Mouse (Mus musculus) limb, embryonic 11.5 days (tissue): ENCODE data around the gene Hivep2. TPM values are rescaled to one million over a fixed set of nuclear protein-coding genes. Genes with fewer than 3 reads are reported as not detected.

Experiments
- ATAC-seq: fragments of 200-750 bp; cut with Nextera tagmentation; 2 replicates; pipeline ENCODE4 v1.8.0; 2017; ENCODE audit warnings: low read depth; ENCODE audit not compliant: insufficient number of reproducible peaks, low FRiP score, low TSS enrichment
- DNase-seq: peaks from one replicate; pipeline ENCODE4 v3.0.0-alpha.2; 2015; ENCODE audit warnings: low spot score
- H3K27ac ChIP-seq: fragments of 300-500 bp; sonication (generic); replicated peaks from 2 replicates; pipeline ENCODE4 v1.5.1; 2014; ENCODE audit warnings: low read depth, mild to moderate bottlenecking, low read length
- H3K27me3 ChIP-seq: fragments of 300-500 bp; sonication (generic); 2 replicates; pipeline ENCODE4 v1.6.1; 2014; ENCODE audit warnings: mild to moderate bottlenecking, low read length, mixed read lengths; ENCODE audit not compliant: control insufficient read depth, insufficient read depth
- H3K36me3 ChIP-seq: fragments of 300-500 bp; sonication (generic); 2 replicates; pipeline ENCODE4 v1.6.1; 2014; ENCODE audit warnings: mild to moderate bottlenecking, low read length, moderate library complexity, mixed read lengths; ENCODE audit not compliant: control insufficient read depth, insufficient read depth
- H3K4me1 ChIP-seq: fragments of 300-500 bp; sonication (generic); 2 replicates; pipeline ENCODE4 v1.6.1; 2014; ENCODE audit warnings: low read length, mixed read lengths; ENCODE audit not compliant: control insufficient read depth, insufficient read depth
- H3K4me2 ChIP-seq: fragments of 300-500 bp; sonication (generic); 2 replicates; pipeline ENCODE4 v1.6.1; 2014; ENCODE audit warnings: low read depth, mild to moderate bottlenecking, moderate library complexity; ENCODE audit not compliant: severe bottlenecking
- H3K4me3 ChIP-seq: fragments of 300-500 bp; sonication (generic); 2 replicates; pipeline ENCODE4 v1.5.1; 2014; ENCODE audit warnings: low read depth, low read length
- H3K9ac ChIP-seq: fragments of 300-500 bp; sonication (generic); 2 replicates; pipeline ENCODE4 v1.6.1; 2014; ENCODE audit warnings: mild to moderate bottlenecking, low read length
- H3K9me3 ChIP-seq: fragments of 300-500 bp; sonication (generic); 2 replicates; pipeline ENCODE4 v1.6.1; 2016; ENCODE audit warnings: low read length; ENCODE audit not compliant: control insufficient read depth
- WGBS: fragments of 180-500 bp; shearing (Covaris S2); extraction: QIAGEN DNeasy Blood & Tissue Kit; methylation state at CpG from one replicate; pipeline ENCODE4 v1.1.7; 2014; 5-methylcytosine and 5-hydroxymethylcytosine counted together
- polyA plus RNA-seq: library from polyadenylated mRNA; unstranded; fragments of >200 nt; fragmentation: Nextera tagmentation; extraction: Ambion mirVana; gene quantifications from 2 replicates; pipeline ENCODE4 v1.2.1, GENCODE M21; 2014

The Hivep2 gene
- polyA plus RNA-seq, 1 experiment from 2014 or later = 1.7 TPM

GRCm38 (mm10) chr10:13976267-13976666 is 10.4 kb downstream of the Hivep2 start:
- no peaks in the 10 kb centered on the region for H3K4me1 ChIP-seq
- 37% methylated on average over 6 of the region's 6 CpGs for WGBS
- no peak overlapping the region for H3K9ac ChIP-seq

DNA sequence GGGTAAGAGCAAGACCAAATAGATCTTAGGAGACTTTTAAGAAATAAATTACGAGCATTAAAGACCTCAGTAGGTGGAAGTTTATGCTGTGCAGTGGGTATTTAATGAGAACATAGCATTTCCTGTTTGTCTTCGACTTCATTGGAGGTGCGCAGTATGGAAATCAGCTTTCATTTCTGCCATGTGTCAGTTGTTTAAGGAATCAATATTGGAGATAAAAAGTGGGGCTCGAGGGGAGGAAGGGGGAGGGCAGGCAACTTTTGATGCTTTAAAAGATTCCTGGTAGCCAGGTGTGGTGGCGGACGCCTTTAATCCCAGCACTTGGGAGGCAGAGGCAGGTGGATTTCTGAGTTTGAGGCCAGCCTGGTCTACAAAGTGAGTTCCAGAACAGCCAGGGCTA is 16.4 kb downstream of the Hivep2 start:
- H3K4me3 ChIP-seq = no peak overlapping the region
- no peaks in the 10 kb centered on the region for H3K36me3 ChIP-seq
- DNase-seq = no peak
- no peak for ATAC-seq
- H3K9me3 ChIP-seq = no peaks in the 10 kb centered on the region
- peak overlapping the region; percentile 79; the same call in 1 of the 2 replicates for H3K4me2 ChIP-seq
- no peaks in the 10 kb centered on the region for H3K27me3 ChIP-seq
- no peak overlapping the region for H3K27ac ChIP-seq
- H3K9ac ChIP-seq = no peak overlapping the region
- WGBS = 64% methylated on average over 6 of the region's 6 CpGs
- 0 out of 2 replicates have a peak, but pooled peaks cover 4% of the 10 kb centered on the region for H3K4me1 ChIP-seq

More at GRCm38 (mm10) chr10:13976267-13976666, 10.4 kb downstream of the Hivep2 start:
- Histone ChIP-seq H3K9me3 (no peaks in the 10 kb centered on the region), H3K27me3 (no peaks in the 10 kb centered on the region), H3K36me3 (no peaks in the 10 kb centered on the region), H3K4me2 (no peak overlapping the region), H3K4me3 (no peak overlapping the region), H3K27ac (no peak overlapping the region)
- no peak for ATAC-seq
- DNase-seq = no peak

DNA sequence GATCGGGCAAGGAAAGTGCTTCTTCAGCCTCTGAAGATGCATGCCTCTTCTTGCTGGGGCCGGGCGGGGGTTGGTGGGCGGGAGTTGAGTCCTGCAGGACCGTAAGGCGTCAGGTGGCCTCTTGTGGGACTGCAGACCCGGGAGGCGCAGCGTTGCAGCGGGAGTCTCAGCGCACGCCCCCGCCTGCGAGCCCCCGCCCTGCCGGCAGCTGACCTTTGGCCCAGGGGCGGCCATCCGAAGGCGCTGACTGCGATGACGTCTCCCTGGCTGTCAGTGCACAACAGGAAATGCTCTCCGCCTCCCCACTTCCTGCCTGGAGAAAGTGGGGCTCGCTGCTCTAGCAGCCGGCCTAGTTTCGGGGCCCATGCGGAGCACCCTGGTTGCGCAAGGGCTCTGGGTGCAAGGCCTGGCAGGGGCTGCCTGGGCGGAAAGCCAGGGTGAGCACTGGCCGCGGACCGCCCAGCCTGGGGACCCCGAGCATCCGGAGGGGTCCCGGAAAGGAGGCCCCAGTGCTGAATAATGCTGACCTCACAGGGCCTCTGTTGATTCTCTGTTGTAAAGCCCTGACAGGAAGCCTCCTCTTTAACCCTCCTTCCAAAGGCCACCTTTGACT is 17.0 kb downstream of the Hivep2 start:
- DNase-seq (peak; percentile 66), ATAC-seq (peak; percentile 74)
- 2% methylated on average over 33 of the region's 34 CpGs for WGBS
- Histone ChIP-seq H3K9me3 (no peaks in the 10 kb centered on the region), H3K4me1 (0 out of 2 replicates have a peak, but pooled peaks cover 4% of the 10 kb centered on the region), H3K36me3 (no peaks in the 10 kb centered on the region), H3K4me3 (peak overlapping the region; percentile 42), H3K9ac (peak overlapping the region; percentile 70), H3K4me2 (peak overlapping the region; percentile 79), H3K27ac (peak overlapping the region; percentile 36; the same call in 1 of the 2 replicates), H3K27me3 (no peaks in the 10 kb centered on the region)

DNA sequence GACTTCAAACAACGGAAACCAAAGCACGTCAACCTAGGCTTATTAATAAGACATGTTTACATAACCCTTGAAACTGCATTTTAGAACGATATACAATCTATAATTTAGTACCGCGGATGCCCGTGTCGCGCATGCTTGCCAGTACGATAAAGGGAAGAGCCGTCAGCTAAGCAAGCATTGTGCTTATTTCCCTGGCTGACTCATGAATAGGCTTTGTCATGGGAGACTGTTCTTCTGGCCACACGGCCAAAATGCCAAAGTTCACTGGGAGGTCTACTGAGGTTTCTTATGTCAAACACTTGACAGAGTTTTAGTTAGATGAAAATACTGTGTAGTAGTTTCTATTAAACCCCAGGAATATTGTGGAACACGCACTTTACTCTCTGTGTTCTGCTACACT is 17.8 kb downstream of the Hivep2 start:
- H3K27ac ChIP-seq = no peak overlapping the region
- no peak overlapping the region for H3K9ac ChIP-seq
- no peak for ATAC-seq
- no peak overlapping the region for H3K4me2 ChIP-seq
- no peaks in the 10 kb centered on the region for H3K9me3 ChIP-seq
- DNase-seq = no peak
- H3K27me3 ChIP-seq = no peaks in the 10 kb centered on the region
- no peaks in the 10 kb centered on the region for H3K36me3 ChIP-seq
- 0 out of 2 replicates have a peak, but pooled peaks cover 4% of the 10 kb centered on the region for H3K4me1 ChIP-seq
- no peak overlapping the region for H3K4me3 ChIP-seq
- WGBS = 85% methylated on average over 12 of the region's 12 CpGs

DNA sequence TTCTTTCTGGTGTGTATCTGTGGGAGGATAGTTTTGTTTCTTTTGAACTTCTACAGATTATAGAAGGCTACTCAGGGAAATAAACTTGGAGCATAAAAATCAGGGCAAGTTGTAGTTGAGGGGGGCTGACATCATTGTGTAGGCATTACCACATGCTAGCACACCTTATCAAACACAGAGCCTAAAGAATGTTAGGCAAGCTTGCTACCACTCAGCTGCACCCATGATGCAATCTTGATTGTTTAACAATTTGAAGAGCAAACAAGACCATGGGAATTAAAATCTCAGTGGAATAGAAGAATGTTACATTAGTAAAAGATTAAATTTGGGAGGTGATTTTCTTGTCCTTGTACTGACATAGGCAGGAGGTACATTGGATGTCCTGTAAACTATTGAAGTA is 18.4 kb downstream of the Hivep2 start:
- Histone ChIP-seq H3K9ac (no peak overlapping the region), H3K36me3 (no peaks in the 10 kb centered on the region), H3K9me3 (no peaks in the 10 kb centered on the region), H3K27me3 (no peaks in the 10 kb centered on the region), H3K4me3 (no peak overlapping the region), H3K27ac (no peak overlapping the region), H3K4me2 (no peak overlapping the region), H3K4me1 (0 out of 2 replicates have a peak, but pooled peaks cover 4% of the 10 kb centered on the region)
- DNase-seq = no peak
- no peak for ATAC-seq

- 95% methylated on average over 2 of the region's 2 CpGs for WGBS
- Histone ChIP-seq H3K9me3 (no peaks in the 10 kb centered on the region), H3K4me3 (no peak overlapping the region), H3K4me1 (0 out of 2 replicates have a peak, but pooled peaks cover 4% of the 10 kb centered on the region), H3K27ac (no peak overlapping the region), H3K4me2 (no peak overlapping the region), H3K36me3 (no peaks in the 10 kb centered on the region), H3K27me3 (no peaks in the 10 kb centered on the region), H3K9ac (no peak overlapping the region)
- DNase-seq (no peak), ATAC-seq (no peak)
These were observed 20.7 kb downstream of the Hivep2 start for GRCm38 (mm10) chr10:13986539-13986938.

DNA sequence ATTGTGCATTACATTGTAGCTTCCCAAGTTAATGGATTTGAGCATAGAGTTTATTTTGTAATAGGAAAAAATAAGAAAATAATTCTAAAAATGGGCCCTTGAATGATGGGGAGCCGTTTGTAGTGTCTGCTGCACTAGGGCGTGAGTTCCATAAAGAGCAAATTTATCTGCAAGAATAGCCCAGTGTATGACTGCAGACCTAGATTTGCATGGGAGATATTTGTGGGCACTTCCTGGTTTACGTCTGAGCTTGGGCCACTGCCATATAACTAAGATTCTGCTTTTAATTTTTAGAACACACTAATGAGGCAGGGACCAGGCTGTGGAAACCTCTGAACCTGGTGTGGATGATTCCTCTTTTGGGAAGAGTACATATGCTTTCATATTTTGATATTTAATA is 21.5 kb downstream of the Hivep2 start:
- DNase-seq (no peak), ATAC-seq (no peak)
- 73% methylated on average over 3 of the region's 3 CpGs for WGBS
- H3K27me3 ChIP-seq = no peaks in the 10 kb centered on the region
- H3K27ac ChIP-seq = no peak overlapping the region
- no peaks in the 10 kb centered on the region for H3K36me3 ChIP-seq
- H3K9me3 ChIP-seq = no peaks in the 10 kb centered on the region
- H3K4me1 ChIP-seq = 0 out of 2 replicates have a peak, but pooled peaks cover 4% of the 10 kb centered on the region
- H3K4me2 ChIP-seq = no peak overlapping the region
- H3K9ac ChIP-seq = no peak overlapping the region
- no peak overlapping the region for H3K4me3 ChIP-seq

GRCm38 (mm10) chr10:13988280-13988679 is 22.4 kb downstream of the Hivep2 start:
- whole genome bisulfite sequencing = 62% methylated on average over 9 of the region's 9 CpGs
- H3K9me3 ChIP-seq = no peaks in the 10 kb centered on the region
- DNase-seq (no peak), ATAC-seq (no peak)
- H3K27me3 ChIP-seq = no peaks in the 10 kb centered on the region
- no peak overlapping the region for H3K4me3 ChIP-seq
- H3K4me2 ChIP-seq = no peak overlapping the region
- H3K4me1 ChIP-seq = 0 out of 2 replicates have a peak, but pooled peaks cover under 1% of the 10 kb centered on the region
- no peaks in the 10 kb centered on the region for H3K36me3 ChIP-seq
- no peak overlapping the region for H3K27ac ChIP-seq
- H3K9ac ChIP-seq = no peak overlapping the region

- 91% methylated on average over 4 of the region's 4 CpGs for WGBS
These were observed 22.9 kb downstream of the Hivep2 start for GRCm38 (mm10) chr10:13988757-13989156.

More at GRCm38 (mm10) chr10:13988757-13989156, 22.9 kb downstream of the Hivep2 start:
- no peaks in the 10 kb centered on the region for H3K9me3 ChIP-seq
- no peak for DNase-seq
- H3K27ac ChIP-seq = no peak overlapping the region
- no peaks in the 10 kb centered on the region for H3K36me3 ChIP-seq
- no peak overlapping the region for H3K4me3 ChIP-seq
- no peak for ATAC-seq
- H3K9ac ChIP-seq = no peak overlapping the region
- H3K4me1 ChIP-seq = no peaks in the 10 kb centered on the region
- H3K4me2 ChIP-seq = no peak overlapping the region
- H3K27me3 ChIP-seq = no peaks in the 10 kb centered on the region
